Mouse (Mus musculus): Measurements from ENCODE around the gene Gm10309.

DNA sequence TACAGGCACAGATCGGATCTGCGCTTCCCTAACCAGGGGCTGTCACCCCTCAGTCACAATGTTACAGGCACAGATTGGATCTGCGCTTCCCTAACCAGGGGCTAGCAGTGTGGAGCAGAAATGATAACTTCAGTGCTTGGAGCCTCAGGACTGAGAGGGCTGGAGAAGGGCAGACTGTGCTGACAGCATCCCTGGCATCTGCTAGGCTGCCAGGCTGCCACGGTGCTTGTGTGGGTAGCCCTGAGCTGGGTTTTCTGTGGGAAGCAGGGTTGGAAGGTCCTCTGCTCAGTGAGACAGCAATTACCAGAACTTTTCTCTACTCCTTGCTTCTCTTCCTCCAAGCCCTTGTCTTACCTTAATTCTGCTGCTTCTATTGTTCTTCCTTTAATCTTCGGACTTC lies 37.1 kb downstream of the Gm10309 start:
- TF ChIP-seq CTCF (IDR thresholded peaks at IDR 0.05; ENCODE audit: extremely low read depth, insufficient read depth, insufficient read length, insufficient replicate concordance) (no peak), POLR2A (IDR thresholded peaks at IDR 0.05; ENCODE audit: low read depth, low read length) (no peak)

All from spleen, adult 2 months (tissue).